Mouse (Mus musculus): Measurements from ENCODE around the gene Gm48551.
A peak's percentile ranks its signal among the peaks of the same experiment; 100 is the strongest.

Gene Gm48551

DNA sequence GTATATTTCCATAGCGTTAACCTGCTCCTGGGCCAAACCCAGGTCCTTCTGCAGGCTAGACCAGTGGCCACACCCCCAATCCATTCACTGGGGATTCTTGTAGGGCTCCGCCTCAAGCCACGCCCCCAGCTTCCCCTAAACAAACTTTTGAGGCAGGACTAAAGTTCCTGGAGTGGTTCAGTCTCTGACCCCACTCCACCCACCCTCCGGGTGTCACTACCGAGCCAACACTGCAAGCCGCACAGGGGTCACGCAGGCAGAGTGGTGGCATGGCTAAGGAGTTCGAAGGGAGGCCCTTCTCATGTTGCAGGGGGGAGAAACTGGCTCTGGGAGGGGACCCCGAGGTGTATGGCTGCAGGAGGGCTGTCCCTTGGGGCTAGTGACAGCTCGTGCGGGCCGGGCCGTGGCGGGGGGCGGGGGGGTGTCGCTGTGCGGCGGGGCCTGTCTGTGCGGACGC, 45.4 kb downstream of the Gm48551 start:
- no peak for DNase-seq (ENCODE audit: low read depth, low spot score)

DNA sequence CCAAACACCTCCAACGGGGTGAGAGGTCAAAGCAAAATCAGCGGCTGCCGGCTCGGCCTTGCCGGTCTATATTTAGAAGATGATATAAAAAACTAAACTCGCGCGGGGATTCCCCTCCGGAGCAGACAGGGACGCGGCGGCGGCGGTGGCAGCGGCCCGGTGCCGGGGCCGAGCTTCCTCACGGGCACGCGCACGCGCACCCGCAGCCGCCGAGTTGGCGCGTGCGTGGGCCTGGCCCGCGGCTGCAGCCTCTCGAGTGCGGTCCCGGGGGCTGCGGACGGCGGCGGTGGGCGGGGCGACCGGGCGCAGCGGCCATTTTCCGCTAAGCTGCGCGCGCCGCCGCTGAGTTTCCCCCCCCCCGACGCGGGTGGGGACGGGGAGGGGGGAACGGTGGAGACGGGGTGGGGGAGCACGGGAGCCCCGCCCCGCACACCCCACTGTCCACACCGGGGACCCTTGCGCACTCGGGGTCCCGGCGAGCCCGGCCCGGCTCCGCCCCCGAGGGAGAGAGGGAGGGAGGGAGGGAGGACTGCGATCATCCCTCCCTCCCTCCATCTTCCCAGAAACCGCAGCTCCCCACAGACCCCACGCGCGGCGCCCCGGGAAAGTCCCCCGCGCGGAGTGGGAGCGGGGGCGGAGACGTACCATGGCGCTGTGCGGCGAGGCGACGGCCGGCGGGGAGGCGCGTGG, 46.0 kb downstream of the Gm48551 start:
- DNase-seq (ENCODE audit: low read depth, low spot score): no peak

DNA sequence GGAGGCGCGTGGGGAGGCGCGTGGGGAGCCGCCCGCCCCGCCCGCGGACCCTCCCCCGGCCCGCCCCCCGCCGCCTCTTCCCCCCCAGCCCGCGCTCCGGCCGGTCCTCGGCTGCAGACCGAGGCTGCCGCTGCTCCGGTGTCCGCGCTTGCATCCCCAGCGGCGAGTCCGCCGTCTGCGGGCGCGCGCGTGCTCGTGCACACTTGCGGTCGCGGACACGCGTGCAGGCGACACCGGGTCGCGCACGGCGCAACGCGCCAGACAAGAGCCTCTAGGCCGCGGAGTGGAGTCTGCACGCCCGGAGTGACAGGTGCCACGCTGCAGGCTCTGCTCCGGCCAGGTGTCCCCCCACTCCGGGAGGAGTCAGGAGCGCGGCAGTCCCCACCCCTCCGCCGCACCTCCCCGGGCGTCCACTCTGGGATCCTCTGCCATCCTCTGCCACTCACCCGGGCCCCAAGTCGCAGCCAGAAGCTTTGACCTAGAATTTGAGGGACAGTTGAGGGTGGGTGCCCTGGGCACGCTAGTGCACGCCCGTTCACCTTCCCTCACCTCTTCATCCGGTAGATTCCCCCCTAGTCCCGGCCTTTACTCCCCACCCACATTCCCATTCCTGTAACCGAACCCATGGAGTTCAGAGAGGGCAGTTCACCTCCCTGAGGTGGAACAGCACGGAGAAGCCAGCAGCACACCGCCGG, 46.7 kb downstream of the Gm48551 start:
- no peak for DNase-seq (ENCODE audit: low read depth, low spot score)

GRCm38 (mm10) chr10:81431526-81432168, 47.4 kb downstream of the Gm48551 start:
- DNase-seq (ENCODE audit: low read depth, low spot score): no peak

DNA sequence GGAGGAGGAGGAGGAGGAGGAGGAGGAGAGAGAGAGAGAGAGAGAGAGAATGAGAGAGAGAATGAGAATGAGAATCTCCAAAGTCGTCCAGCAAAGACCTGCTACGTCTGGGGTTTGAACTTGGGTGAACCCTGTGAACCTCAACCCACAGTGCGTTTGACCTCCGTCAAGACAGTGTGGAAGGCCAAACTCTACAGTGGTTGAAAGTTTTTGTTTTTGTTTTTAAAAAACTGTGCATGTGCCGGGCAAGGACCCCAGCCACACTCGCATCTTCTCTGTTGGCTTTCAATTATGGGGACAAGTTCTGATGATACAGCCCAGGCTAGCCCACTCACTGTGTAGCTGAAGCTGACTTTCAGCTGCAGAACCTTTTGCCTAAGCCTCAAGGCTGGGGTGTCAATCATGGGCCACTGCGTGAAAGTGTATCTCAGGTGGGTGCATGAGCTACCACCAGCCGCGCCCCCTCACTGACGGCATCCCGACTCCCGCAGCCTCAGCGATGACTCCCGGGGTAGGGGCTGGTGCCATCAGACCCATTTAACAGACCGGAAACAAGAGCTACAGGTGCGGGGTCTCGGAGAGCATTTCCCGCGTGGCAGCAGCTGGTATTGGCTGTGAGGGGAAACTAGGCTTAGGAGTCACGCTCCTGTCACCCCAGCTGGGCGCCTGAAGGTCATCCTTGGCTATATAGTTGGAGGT, 48.1 kb downstream of the Gm48551 start:
- DNase-seq (ENCODE audit: low read depth, low spot score): no peak

DNA sequence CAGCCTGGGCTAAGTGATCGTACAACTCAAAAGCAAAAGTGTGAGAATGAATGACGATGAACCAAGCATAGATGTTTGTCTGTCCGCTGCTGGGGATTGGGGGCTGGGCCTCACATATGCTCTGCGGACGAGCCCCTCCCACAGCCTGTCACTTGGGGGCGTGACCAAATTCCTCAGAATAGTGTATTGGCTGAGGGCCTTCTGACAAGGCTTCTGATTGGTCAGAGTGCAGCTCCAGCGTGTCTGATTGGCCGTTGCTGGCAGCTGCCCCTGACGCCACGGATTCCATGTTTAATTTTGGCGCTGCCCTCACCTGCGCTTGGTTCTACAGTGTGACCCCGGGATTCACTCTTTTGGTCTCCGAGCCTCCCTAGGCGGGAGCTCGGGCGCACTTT, 48.6 kb downstream of the Gm48551 start:
- DNase-seq (ENCODE audit: low read depth, low spot score): peak; percentile 92

- DNase-seq (ENCODE audit: low read depth, low spot score): no peak
Measured at GRCm38 (mm10) chr10:81433541-81434289, 49.4 kb downstream of the Gm48551 start.

- DNase-seq (ENCODE audit: low read depth, low spot score): no peak
Measured at GRCm38 (mm10) chr10:81434361-81435263, 50.3 kb downstream of the Gm48551 start.

DNA sequence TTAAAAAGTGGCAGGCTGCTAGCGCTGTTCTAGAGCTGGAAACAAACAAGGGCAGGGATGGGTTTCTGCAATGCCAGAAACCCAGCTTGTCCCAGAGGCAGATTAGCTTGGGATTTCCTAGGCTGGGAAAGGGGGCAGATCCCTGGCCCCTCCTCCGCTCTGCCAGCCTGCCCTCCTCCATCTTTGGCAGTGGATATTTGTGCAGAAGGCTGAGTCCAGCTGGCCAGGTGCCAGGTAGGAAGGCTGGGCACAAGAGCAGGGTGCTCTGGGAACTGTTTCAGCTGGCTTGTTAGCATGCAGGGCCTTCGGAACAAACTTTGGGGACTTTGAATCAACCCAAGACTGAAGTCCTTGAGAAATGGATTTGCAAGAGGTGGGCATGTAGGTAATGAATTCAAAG, 51.2 kb downstream of the Gm48551 start:
- DNase-seq (ENCODE audit: low read depth, low spot score): no peak

DNA sequence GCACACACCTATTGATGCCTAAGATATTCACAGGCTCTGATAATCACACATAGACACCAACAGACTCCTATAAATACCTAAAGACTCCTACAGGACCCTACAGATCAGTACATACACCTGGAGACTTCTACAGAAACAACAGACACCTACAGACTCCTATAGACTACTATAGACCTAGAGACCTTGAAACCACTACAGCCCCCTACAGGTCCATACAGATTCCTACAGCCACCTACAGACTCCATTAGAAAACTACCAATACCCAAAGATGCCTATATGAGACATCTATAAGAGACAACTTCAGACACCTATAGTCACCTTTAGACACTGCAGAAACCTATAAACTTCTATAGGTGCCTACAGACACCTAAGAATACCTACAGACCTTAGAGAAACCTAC, 56.8 kb downstream of the Gm48551 start:
- no peak for DNase-seq (ENCODE audit: low read depth, low spot score)

Measured in brain, embryonic 18.5 days (tissue).